Mouse (Mus musculus) frontal cortex, postnatal 10 days (tissue): ENCODE measurements around the gene Dhodh.
A peak's percentile ranks its signal among the peaks of the same experiment; 100 is the strongest.

Experiments
- DNase-seq, 2 experiments: peaks; one replicate each; pipeline ENCODE4 v3.0.0; 2022; ENCODE audit warnings: low spot score in 2 of 2, mixed read lengths in 1 of 2

Gene Dhodh

DNA sequence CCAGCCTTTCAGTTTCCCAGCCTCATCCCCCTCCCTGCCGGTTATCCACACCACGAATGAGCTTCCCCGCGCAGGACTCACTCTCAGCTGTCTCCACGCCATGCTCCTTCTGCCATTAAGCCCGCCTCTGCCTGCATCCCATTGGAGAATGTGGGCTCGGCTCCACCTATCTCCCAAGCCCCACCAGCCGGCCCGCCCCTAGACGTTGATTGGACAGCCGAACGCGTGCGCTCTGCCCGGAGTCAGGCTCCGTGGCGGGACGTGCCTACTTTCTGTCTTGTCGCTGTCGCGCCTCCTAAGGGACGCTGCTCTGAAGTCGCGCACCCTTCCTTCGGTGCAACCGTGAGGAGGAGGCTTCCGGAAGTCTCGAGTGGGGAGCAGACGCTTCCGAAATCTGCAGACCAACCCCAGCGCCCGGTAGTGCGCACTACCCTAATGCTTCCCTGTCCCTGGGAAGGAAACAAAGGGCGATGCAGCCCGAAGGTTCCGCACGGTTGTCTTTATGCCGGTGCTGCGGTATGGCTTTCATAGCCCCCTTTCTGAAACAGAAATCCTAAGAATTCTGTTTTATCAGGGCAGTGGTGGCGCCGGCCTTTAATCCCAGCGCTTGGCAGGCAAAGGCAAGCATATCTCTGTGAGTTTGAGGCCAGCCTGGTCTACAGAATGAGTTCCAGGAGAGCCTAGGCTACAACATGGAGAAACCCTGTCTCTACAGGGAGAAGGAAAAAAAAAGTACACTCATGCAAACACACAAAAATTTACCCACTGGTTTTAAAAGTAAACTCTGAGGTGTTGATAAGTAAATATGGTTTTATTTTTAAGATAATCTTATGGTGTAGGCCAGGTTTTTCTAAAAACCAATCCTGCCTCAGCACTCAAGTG, at the start of gene Dhodh:
Dhodh (minus strand) TSS at position 403 of the 882 bp plus-strand sequence.
- peak; percentile 97 for DNase-seq

GRCm38 (mm10) chr8:109656860-109657259, 48.4 kb upstream of the Dhodh start:
- DNase-seq: no peak

DNA sequence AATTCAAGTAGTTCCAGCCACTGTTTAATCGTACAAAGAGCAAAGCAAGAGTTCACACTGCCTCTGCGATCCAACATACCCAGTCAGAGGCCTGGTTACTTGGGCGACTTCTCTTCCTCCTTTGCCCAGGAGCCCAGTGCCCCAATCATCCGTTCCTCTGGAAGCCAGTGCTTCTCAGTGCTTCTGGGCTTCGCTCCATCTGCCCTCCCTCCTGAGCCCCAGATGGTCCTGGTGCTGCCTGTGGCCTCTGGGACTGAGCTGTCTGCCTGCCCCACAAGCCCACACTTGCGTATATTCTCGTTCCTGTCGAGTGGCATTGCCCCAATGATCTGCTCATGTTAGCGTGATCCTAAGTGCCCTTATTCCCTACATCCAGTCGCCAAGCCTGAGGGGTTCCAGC, 42.3 kb upstream of the Dhodh start:
- no peak for DNase-seq

GRCm38 (mm10) chr8:109648469-109648868, 40.0 kb upstream of the Dhodh start:
- DNase-seq: no peak

DNA sequence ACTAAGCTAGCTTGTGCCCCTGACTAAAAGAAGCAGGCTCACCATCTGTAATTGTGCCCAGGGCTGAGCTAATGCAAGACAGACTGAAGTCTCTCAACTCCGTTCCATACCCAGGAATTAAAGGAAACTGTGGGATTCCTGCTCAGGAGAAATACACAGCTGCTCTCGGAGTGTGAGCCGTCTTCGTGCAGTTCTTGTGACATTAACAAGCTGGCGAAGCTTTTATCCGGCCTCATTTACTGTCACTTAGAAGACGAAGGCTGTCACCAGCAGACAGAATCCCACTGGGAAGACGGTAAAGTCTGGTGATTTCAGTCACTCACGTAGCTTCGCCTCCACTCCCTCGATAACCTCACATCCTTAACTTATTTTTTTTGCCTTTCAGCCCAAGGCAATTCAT, 38.9 kb upstream of the Dhodh start:
- DNase-seq: no peak

- DNase-seq: no peak
Observed at GRCm38 (mm10) chr8:109641236-109641635, 32.8 kb upstream of the Dhodh start.

GRCm38 (mm10) chr8:109640410-109640809, 31.9 kb upstream of the Dhodh start:
- DNase-seq: no peak

- no peak for DNase-seq
Observed at GRCm38 (mm10) chr8:109638851-109639250, 30.4 kb upstream of the Dhodh start.

DNA sequence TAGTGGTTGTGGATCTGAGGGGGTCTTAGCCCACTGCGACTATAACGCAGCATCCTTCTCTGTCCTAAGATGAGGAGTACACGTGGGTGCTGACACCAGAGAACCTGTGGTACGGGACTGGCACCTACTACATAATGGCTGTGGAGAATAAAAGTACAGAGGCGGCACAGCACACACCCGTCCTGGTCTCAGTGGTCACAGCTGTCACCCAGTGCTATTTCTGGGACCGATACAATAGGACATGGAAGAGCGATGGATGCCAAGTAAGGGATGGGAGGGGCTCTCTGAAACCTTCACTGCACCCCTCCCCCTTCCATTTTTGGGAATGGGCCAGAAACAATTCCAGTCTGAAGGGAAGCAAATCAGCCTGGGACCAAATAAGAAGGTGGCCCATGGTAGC, 26.7 kb upstream of the Dhodh start:
- DNase-seq: no peak

- DNase-seq: no peak
Observed at GRCm38 (mm10) chr8:109632498-109632897, 24.0 kb upstream of the Dhodh start.

GRCm38 (mm10) chr8:109628638-109629037, 20.2 kb upstream of the Dhodh start:
- no peak for DNase-seq

- DNase-seq: no peak
Observed at GRCm38 (mm10) chr8:109615569-109615968, 7.1 kb upstream of the Dhodh start.

GRCm38 (mm10) chr8:109614243-109615210, 6.1 kb upstream of the Dhodh start, which contains the start of gene Pkd1l3:
TSS of gene Pkd1l3 (plus strand) at chr8:109614517.
- no peak for DNase-seq

GRCm38 (mm10) chr8:109609153-109609502, 655 bp upstream of the Dhodh start:
- DNase-seq: no peak

DNA sequence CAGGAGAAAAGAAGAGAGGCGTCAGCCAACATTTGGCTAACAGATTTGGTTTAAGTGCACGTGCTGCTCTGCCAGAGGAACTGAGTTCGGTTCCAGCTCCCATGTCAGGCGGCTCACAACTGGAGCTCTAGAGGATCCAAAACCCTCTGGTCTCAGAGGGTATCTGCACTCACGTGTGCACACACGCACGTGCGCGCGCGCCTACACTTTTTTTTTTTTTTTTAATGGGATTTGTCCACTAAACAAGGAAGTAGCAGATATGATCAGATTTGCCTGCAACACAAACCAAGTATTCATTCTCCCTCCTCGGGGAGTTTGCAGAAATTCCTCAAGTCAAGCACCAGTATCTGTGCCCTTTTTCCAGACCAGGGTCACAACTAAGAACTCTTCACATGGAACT, 823 bp downstream of the Dhodh start:
- no peak for DNase-seq

DNA sequence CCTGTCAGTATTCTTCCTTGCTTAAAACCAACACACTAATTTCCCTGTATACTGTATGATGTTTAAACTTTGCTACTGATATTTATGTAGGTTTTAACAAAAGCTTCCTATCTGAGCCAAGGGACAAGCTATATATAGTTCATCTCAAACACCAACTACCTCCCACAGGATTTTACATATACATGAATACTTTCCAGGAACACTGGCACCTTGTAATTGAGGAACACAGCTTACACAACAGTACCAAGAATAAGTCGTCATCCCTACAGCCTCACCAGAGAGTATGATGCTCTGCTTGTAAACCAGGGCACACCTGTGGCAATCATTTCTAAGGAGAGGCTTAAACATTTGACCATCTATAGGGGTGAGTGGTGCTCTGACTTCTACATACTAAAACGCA, 1.7 kb downstream of the Dhodh start:
- no peak for DNase-seq

DNA sequence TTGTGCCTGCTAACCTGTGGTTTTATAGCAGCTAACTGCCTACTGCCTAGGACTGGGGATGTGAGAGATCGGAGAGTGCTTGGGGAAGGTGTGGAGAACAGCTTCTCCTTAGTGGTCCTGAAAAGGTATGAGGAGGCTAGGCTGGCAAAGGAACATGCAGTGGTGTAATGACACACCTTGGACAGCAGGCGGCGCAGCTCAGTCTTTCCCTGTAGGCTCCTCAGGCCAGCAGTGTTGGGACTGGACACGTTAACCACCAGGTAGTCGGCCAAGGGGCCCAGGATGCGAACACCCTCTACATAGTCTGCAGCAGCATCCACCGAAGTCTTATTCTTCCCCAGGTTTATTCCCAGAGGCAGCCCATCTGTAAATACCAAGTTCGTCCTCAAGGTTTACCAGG, 12.6 kb downstream of the Dhodh start:
- peak in 1 of 2 experiments; percentile 22 for DNase-seq

DNA sequence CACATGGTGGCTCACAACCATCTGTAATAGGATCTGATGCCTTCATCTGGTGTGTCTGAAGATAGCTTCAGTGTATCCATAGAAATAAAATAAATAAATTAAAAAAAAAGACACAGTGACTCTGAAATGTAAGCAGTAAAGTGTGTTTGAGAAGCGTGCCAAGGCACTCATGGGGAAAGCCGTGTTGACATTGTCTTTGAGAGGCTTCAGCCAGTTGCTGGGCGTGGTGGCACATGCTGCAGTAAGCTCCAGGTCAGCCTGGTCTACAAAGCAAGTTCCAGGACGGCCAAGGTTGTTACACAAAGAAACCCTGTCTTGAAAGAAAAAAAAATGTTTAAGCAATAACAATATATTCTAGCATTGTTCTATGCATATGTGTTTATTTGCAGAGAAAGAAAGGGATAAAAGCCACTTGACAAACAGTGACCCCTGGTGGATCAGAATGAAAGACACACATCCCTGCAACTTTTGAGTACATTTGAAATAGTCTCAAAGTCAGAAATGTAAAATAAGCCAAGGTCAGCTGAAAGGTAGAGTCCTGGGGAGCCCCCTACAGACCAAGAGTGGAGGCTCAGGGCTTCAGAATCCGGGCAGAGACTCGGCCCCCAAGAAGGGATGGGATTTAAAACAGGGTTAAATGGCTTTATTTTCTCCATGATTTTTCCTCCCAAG, 15.2 kb downstream of the Dhodh start:
- DNase-seq: no peak

DNA sequence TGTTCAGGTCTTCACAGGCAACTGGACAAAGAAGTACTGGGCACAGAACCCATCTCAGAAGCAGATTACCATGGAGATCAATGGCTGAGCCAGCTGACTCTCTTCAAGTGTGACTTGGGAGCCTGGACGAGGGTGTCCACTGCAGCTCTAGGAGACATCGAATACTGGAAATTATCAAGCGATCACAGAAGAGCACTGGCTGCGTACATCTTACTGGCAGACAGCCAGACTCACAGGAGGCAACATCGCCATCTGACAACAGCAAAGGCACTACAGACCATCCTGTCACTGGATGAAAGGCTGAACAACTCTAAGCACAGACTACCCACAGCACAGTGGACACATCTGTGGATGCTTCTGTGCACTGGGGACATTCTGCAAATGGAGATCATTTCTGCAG, 16.3 kb downstream of the Dhodh start:
- no peak for DNase-seq

DNA sequence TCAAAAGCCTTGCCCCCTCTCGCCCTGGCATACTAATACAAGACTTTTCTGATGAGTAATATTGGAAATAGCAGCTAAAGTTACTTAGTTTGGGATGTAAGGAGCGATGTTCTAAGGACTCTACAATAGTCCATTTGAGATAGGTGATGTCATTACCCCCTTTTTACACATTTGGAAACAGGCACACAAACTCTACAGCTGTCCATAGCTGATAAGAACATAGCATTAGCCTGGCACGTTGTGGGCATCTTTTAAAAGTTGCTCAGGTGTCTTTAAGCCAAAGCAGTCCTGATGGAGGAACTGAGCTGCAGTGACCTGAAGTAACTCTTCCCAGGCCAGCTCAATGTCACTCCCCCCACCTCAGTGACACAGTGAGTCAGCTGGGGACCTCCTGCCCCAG, 17.1 kb downstream of the Dhodh start:
- no peak for DNase-seq

- no peak for DNase-seq
Observed at GRCm38 (mm10) chr8:109590901-109591300, 17.6 kb downstream of the Dhodh start.

GRCm38 (mm10) chr8:109586972-109587504, 21.4 kb downstream of the Dhodh start:
- DNase-seq: no peak
